Mouse (Mus musculus) megakaryocyte, embryonic 14.5 days (primary cell): ENCODE measurements around the gene Ube2l6. TPM values are rescaled to one million over a fixed set of nuclear protein-coding genes. Genes with fewer than 3 reads are reported as not detected.

ENCODE experiments used
- H3K27me3 ChIP-seq: replicated peaks from 2 replicates; pipeline ENCODE3; 2012; ENCODE audit warnings: inconsistent platforms
- H3K36me3 ChIP-seq: replicated peaks from 2 replicates; pipeline ENCODE3; 2012; ENCODE audit warnings: low read length, inconsistent platforms, mixed read lengths
- H3K4me1 ChIP-seq: 2 replicates; pipeline ENCODE4 v1.6.1; 2012; ENCODE audit warnings: inconsistent platforms
- H3K4me3 ChIP-seq: replicated peaks from 2 replicates; pipeline ENCODE3; 2012; ENCODE audit warnings: moderate library complexity, mild to moderate bottlenecking, inconsistent platforms
- H3K9me3 ChIP-seq: 2 replicates; pipeline ENCODE4 v1.6.1; 2012; ENCODE audit warnings: inconsistent platforms
- FLI1 ChIP-seq: IDR thresholded peaks from 2 replicates; pipeline ENCODE4 v1.6.1; 2012; ENCODE audit warnings: low read length, inconsistent platforms, mixed read lengths
- GATA1 ChIP-seq: IDR thresholded peaks from 3 replicates; pipeline ENCODE4 v1.6.1; 2012; ENCODE audit warnings: mixed read lengths, low read length, inconsistent platforms, borderline replicate concordance
- polyA plus RNA-seq: library from polyadenylated mRNA; stranded (reverse); fragments of >175 nt; gene quantifications from 2 replicates; pipeline ENCODE4 v1.2.3, GENCODE M21; 2012; ENCODE audit warnings: low replicate concordance; ENCODE audit not compliant: insufficient read depth

Ube2l6 gene
- 4.4 and 5.9 TPM in 2 replicates for polyA plus RNA-seq

GRCm38 (mm10) chr2:84798493-84798921 is at the start of gene Ube2l6:
TSS of gene Ube2l6 (plus strand) at chr2:84798828.
- Histone ChIP-seq H3K9me3 (peaks cover 16% of the 10 kb centered on the region), H3K27me3 (no peaks in the 10 kb centered on the region), H3K4me1 (peaks cover 40% of the 10 kb centered on the region), H3K4me3 (peak within 1 kb of the TSS; percentile 95), H3K36me3 (peaks cover 16% of the 10 kb centered on the region)
- TF ChIP-seq GATA1 (no peak), FLI1 (no peak)

- H3K4me3 ChIP-seq: no peak overlapping the region
- TF ChIP-seq GATA1 (no peak), FLI1 (no peak)
- no peaks in the 10 kb centered on the region; the same call in 1 of the 2 replicates for H3K9me3 ChIP-seq
- H3K27me3 ChIP-seq: peaks cover 37% of the 10 kb centered on the region
- H3K4me1 ChIP-seq: peaks cover 18% of the 10 kb centered on the region
- H3K36me3 ChIP-seq: no peaks in the 10 kb centered on the region
These were observed 48.5 kb upstream of the Ube2l6 start for GRCm38 (mm10) chr2:84750115-84750514.

GRCm38 (mm10) chr2:84756245-84756644 is 42.4 kb upstream of the Ube2l6 start:
- H3K27me3 ChIP-seq: peaks cover under 1% of the 10 kb centered on the region
- peaks cover 27% of the 10 kb centered on the region for H3K4me1 ChIP-seq
- no peak for TF ChIP-seq GATA1
- no peak for TF ChIP-seq FLI1
- no peaks in the 10 kb centered on the region; the same call in 1 of the 2 replicates for H3K9me3 ChIP-seq
- H3K4me3 ChIP-seq: no peak overlapping the region
- no peaks in the 10 kb centered on the region for H3K36me3 ChIP-seq

- Histone ChIP-seq H3K9me3 (no peaks in the 10 kb centered on the region), H3K4me3 (no peak overlapping the region), H3K27me3 (peaks cover 3% of the 10 kb centered on the region), H3K4me1 (peaks cover 28% of the 10 kb centered on the region), H3K36me3 (no peaks in the 10 kb centered on the region)
- TF ChIP-seq FLI1: no peak
- TF ChIP-seq GATA1: no peak
These were observed 41.5 kb upstream of the Ube2l6 start for GRCm38 (mm10) chr2:84757026-84757682.

- H3K9me3 ChIP-seq: no peaks in the 10 kb centered on the region
- H3K27me3 ChIP-seq: peaks cover 12% of the 10 kb centered on the region
- peaks cover 35% of the 10 kb centered on the region for H3K4me1 ChIP-seq
- H3K36me3 ChIP-seq: no peaks in the 10 kb centered on the region
- H3K4me3 ChIP-seq: no peak overlapping the region
- TF ChIP-seq GATA1 (no peak), FLI1 (no peak)
These were observed 40.0 kb upstream of the Ube2l6 start for GRCm38 (mm10) chr2:84758542-84759127.

GRCm38 (mm10) chr2:84760777-84761176 is 37.9 kb upstream of the Ube2l6 start:
- peaks cover 39% of the 10 kb centered on the region for H3K4me1 ChIP-seq
- TF ChIP-seq GATA1 (no peak), FLI1 (no peak)
- no peaks in the 10 kb centered on the region for H3K36me3 ChIP-seq
- peaks cover 16% of the 10 kb centered on the region for H3K27me3 ChIP-seq
- no peak overlapping the region for H3K4me3 ChIP-seq
- H3K9me3 ChIP-seq: no peaks in the 10 kb centered on the region

- Histone ChIP-seq H3K36me3 (no peaks in the 10 kb centered on the region), H3K4me1 (peaks cover 44% of the 10 kb centered on the region), H3K9me3 (no peaks in the 10 kb centered on the region), H3K27me3 (peaks cover 16% of the 10 kb centered on the region), H3K4me3 (no peak overlapping the region)
- TF ChIP-seq GATA1 (no peak), FLI1 (no peak)
These were observed 37.3 kb upstream of the Ube2l6 start for GRCm38 (mm10) chr2:84761309-84761708.

GRCm38 (mm10) chr2:84761840-84762239 is 36.8 kb upstream of the Ube2l6 start:
- Histone ChIP-seq H3K27me3 (peaks cover 16% of the 10 kb centered on the region), H3K36me3 (no peaks in the 10 kb centered on the region), H3K4me1 (peaks cover 49% of the 10 kb centered on the region), H3K9me3 (no peaks in the 10 kb centered on the region), H3K4me3 (no peak overlapping the region)
- TF ChIP-seq FLI1: no peak
- TF ChIP-seq GATA1: no peak

GRCm38 (mm10) chr2:84762295-84762694 is 36.3 kb upstream of the Ube2l6 start:
- no peaks in the 10 kb centered on the region for H3K36me3 ChIP-seq
- H3K4me3 ChIP-seq: no peak overlapping the region
- H3K27me3 ChIP-seq: peaks cover 16% of the 10 kb centered on the region
- TF ChIP-seq FLI1: no peak
- H3K4me1 ChIP-seq: peaks cover 45% of the 10 kb centered on the region
- no peaks in the 10 kb centered on the region for H3K9me3 ChIP-seq

- no peaks in the 10 kb centered on the region for H3K36me3 ChIP-seq
- peaks cover 18% of the 10 kb centered on the region for H3K27me3 ChIP-seq
- H3K9me3 ChIP-seq: no peaks in the 10 kb centered on the region
- TF ChIP-seq FLI1 (no peak), GATA1 (no peak)
- no peak overlapping the region for H3K4me3 ChIP-seq
- H3K4me1 ChIP-seq: peaks cover 43% of the 10 kb centered on the region
These were observed 35.8 kb upstream of the Ube2l6 start for GRCm38 (mm10) chr2:84762818-84763217.
